ENCODE assay signal across 22 mouse cellular contexts in the genomic region with DNA sequence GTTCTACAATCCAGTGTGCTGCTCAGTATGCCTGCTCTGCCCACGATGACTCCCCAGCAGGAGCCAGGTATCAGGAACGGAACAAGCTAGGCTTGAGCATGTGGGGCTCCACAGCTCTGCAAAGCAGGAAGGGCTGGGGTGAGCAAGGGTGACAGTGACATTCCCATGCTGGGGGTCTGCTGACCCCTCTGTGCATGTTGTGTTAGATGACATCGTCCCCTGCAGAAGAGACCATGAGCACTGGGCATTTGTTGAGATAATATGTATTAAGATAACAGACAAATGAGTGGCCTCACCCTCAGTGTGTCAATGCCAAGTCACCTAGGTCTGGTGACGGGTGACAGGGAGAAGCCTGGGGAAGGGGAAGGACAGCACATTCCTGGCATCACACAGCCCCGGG. TPM values are rescaled to one million over a fixed set of nuclear protein-coding genes. Genes with fewer than 3 reads are reported as not detected.
DNase-seq lines count a peak whose midpoint lies in the region; ATAC-seq and TF ChIP-seq lines count a peak whose summit lies in the region.
"Had no signal": no experiment of that assay in that cellular context is flagged by ENCODE, and none has a peak within 500 bp of the region (broad histone marks: within the 10 kb centered on the region; RNA-seq: fewer than 3 reads in every experiment).

No protein-coding gene starts in this region.

- WGBS in heart, embryonic 11.5 days (ENCODE audit: insufficient replicate concordance): 47% methylated on average over 5 of the region's 5 CpGs
- WGBS in stomach, postnatal 0 days: 66% methylated on average over 5 of the region's 5 CpGs

- peaks cover 49% of the 10 kb centered on the region for H3K4me1 ChIP-seq in heart, embryonic 11.5 days (ENCODE audit: control insufficient read depth, insufficient read depth, low read length)
- H3K4me1 ChIP-seq in stomach, postnatal 0 days (replicated peaks; ENCODE audit: control insufficient read depth, insufficient read depth): no peaks in the 10 kb centered on the region

- H3K9ac ChIP-seq in heart, embryonic 11.5 days (ENCODE audit: low read depth, low read length): 0 out of 2 replicates have a peak overlapping the region, but pooled peaks have one; percentile 28
- no peak overlapping the region for H3K9ac ChIP-seq in stomach, postnatal 0 days (ENCODE audit: low read length)
- H3K9ac ChIP-seq: forebrain, postnatal 0 days; heart, embryonic 15.5 days; hindbrain, embryonic 13.5 days; liver, embryonic 14.5 days; lung, embryonic 14.5 days; neural tube, embryonic 13.5 days had no signal

- H3K4me2 ChIP-seq in heart, embryonic 11.5 days: no peak overlapping the region
- H3K4me2 ChIP-seq in stomach, postnatal 0 days (replicated peaks; ENCODE audit: low read depth): no peak overlapping the region
- H3K4me2 ChIP-seq: heart, embryonic 15.5 days; hindbrain, embryonic 13.5 days; lung, embryonic 14.5 days; neural tube, embryonic 13.5 days had no signal

- H3K9me3 ChIP-seq in heart, embryonic 11.5 days (replicated peaks; ENCODE audit: control insufficient read depth, low read length): no peaks in the 10 kb centered on the region
- no peaks in the 10 kb centered on the region for H3K9me3 ChIP-seq in stomach, postnatal 0 days (ENCODE audit: control insufficient read depth, low read length)
- H3K9me3 ChIP-seq: heart, embryonic 15.5 days; hindbrain, embryonic 13.5 days; midbrain, embryonic 10.5 days; neural tube, embryonic 13.5 days had no signal

- no peak for TF ChIP-seq CTCF in layer of hippocampus, adult 2 months (conservative IDR thresholded peaks at IDR 0.05)
- no peak for TF ChIP-seq CTCF in stomach, postnatal 0 days (IDR thresholded peaks at IDR 0.05; ENCODE audit: low read depth)

- TF ChIP-seq EP300 in stomach, postnatal 0 days (optimal IDR thresholded peaks at IDR 0.05): no peak

- no peak for ATAC-seq in heart, embryonic 11.5 days (replicated peaks; ENCODE audit: insufficient number of reproducible peaks, low FRiP score, low TSS enrichment)
- ATAC-seq in stomach, postnatal 0 days (ENCODE audit: low FRiP score, low TSS enrichment): no peak
- ATAC-seq: forebrain, postnatal 0 days; midbrain, embryonic 16.5 days had no signal

- 0 out of 2 replicates have a peak overlapping the region, but pooled peaks have one; percentile 35 for H3K27ac ChIP-seq in heart, embryonic 11.5 days (ENCODE audit: low read depth, low read length)
- H3K27ac ChIP-seq in layer of hippocampus, adult 2 months: peak overlapping the region; percentile 94
- 0 out of 2 replicates have a peak overlapping the region, but pooled peaks have one; percentile 20 for H3K27ac ChIP-seq in stomach, postnatal 0 days (replicated peaks)
- H3K27ac ChIP-seq: heart, embryonic 15.5 days; liver, embryonic 14.5 days; midbrain, embryonic 10.5 days; neural tube, embryonic 13.5 days had no signal

- no peak overlapping the region for H3K4me3 ChIP-seq in heart, embryonic 11.5 days (ENCODE audit: low read depth, low read length)
- no peak overlapping the region for H3K4me3 ChIP-seq in layer of hippocampus, adult 2 months
- H3K4me3 ChIP-seq in stomach, postnatal 0 days (ENCODE audit: low read depth, low read length): no peak overlapping the region
- H3K4me3 ChIP-seq: heart, embryonic 15.5 days; hindbrain, embryonic 13.5 days; midbrain, embryonic 10.5 days; myocyte; neural tube, embryonic 13.5 days had no signal

- H3K27me3 ChIP-seq in heart, embryonic 11.5 days (ENCODE audit: control insufficient read depth, insufficient read depth, low read length): no peaks in the 10 kb centered on the region
- H3K27me3 ChIP-seq in stomach, postnatal 0 days (ENCODE audit: control insufficient read depth, insufficient read depth, low read length): no peaks in the 10 kb centered on the region
- H3K27me3 ChIP-seq: heart, embryonic 15.5 days; hindbrain, embryonic 13.5 days; neural tube, embryonic 13.5 days had no signal

- H3K36me3 ChIP-seq in heart, embryonic 11.5 days (ENCODE audit: control insufficient read depth, insufficient read depth, low read length): peaks cover 11% of the 10 kb centered on the region
- H3K36me3 ChIP-seq in stomach, postnatal 0 days (ENCODE audit: control insufficient read depth, insufficient read depth, low read length): peaks cover 2% of the 10 kb centered on the region; the same call in 1 of the 2 replicates

- peak; percentile 36 for DNase-seq in cerebellum, adult 9-11 months
- DNase-seq in cerebellum, postnatal 36 days: no peak
- DNase-seq in heart, adult 9 months (ENCODE audit: low spot score in 2 of 2): no peak
- DNase-seq in layer of hippocampus, adult 2 months (ENCODE audit: low spot score in 2 of 2): no peak
- no peak for DNase-seq in layer of hippocampus, adult 9-10 months (ENCODE audit: low spot score)
- DNase-seq in stomach, postnatal 0 days (ENCODE audit: low spot score): no peak
- DNase-seq: adrenal gland, postnatal 25 days; forebrain, postnatal 0 days; kidney, adult 11 months; lung, embryonic 14.5 days; retina, postnatal 1 day; right cerebral cortex, postnatal 25 days; spleen, adult 18-20 months had no signal

RNA-seq across cellular contexts. Expression of gene Sh3gl1, which starts 11.5 kb away (rescaled TPM):
- 89.9 and 90.6 TPM in 2 replicates for polyA plus RNA-seq in heart, embryonic 11.5 days (2014; fragmentation: Nextera tagmentation; extraction: Ambion mirVana)
- 10 to 100 TPM; 63.0 to 69.7 TPM for total RNA-seq in layer of hippocampus, adult 2 months (2021)
- 100 and 101 TPM in 2 replicates for polyA plus RNA-seq in stomach, postnatal 0 days (2015; fragmentation: Nextera tagmentation; extraction: Ambion mirVana)

RNA-seq across cellular contexts. Expression of gene Chaf1a, which starts 15.3 kb away (rescaled TPM):
- 13.4 and 13.5 TPM in 2 replicates for polyA plus RNA-seq in heart, embryonic 11.5 days (2014; fragmentation: Nextera tagmentation; extraction: Ambion mirVana)
- 1 to 10 TPM; 2.7 to 3.3 TPM for total RNA-seq in layer of hippocampus, adult 2 months (2021)
- 4.5 and 5.0 TPM in 2 replicates for polyA plus RNA-seq in stomach, postnatal 0 days (2015; fragmentation: Nextera tagmentation; extraction: Ambion mirVana)

RNA-seq across cellular contexts. Expression of gene Mpnd, which starts 19.4 kb away (rescaled TPM):
- polyA plus RNA-seq in heart, embryonic 11.5 days (2014; fragmentation: Nextera tagmentation; extraction: Ambion mirVana): 67.6 and 68.3 TPM in 2 replicates
- total RNA-seq in layer of hippocampus, adult 2 months (2021): 100 to 1,000 TPM; 101 to 103 TPM
- 28.9 and 34.9 TPM in 2 replicates for polyA plus RNA-seq in stomach, postnatal 0 days (2015; fragmentation: Nextera tagmentation; extraction: Ambion mirVana)

RNA-seq across cellular contexts. Expression of gene Stap2, which starts 19.5 kb away (rescaled TPM):
- polyA plus RNA-seq in heart, embryonic 11.5 days (2014; fragmentation: Nextera tagmentation; extraction: Ambion mirVana): 7.2 and 8.1 TPM in 2 replicates
- 1 to 10 TPM; 2.2 to 2.8 TPM for total RNA-seq in layer of hippocampus, adult 2 months (2021)
- polyA plus RNA-seq in stomach, postnatal 0 days (2015; fragmentation: Nextera tagmentation; extraction: Ambion mirVana): 44.2 and 50.6 TPM in 2 replicates

RNA-seq across cellular contexts. Expression of gene Fsd1, which starts 38.6 kb away (rescaled TPM):
- 5.0 and 5.2 TPM in 2 replicates for polyA plus RNA-seq in heart, embryonic 11.5 days (2014; fragmentation: Nextera tagmentation; extraction: Ambion mirVana)
- total RNA-seq in layer of hippocampus, adult 2 months (2021): 10 to 100 TPM; 67.2 to 69.0 TPM
- polyA plus RNA-seq in stomach, postnatal 0 days (2015; fragmentation: Nextera tagmentation; extraction: Ambion mirVana): 2.7 and 3.5 TPM in 2 replicates
- total RNA-seq: gastrocnemius, postnatal 36 days had no signal

Comparison
In these comparisons a context has a peak if more than half of its experiments do, and no peak if none do; other contexts are left out.
1. H3K27ac ChIP-seq: peak in every context shown above with its lines; median percentile 94 in layer of hippocampus, adult 2 months; 35 in heart, embryonic 11.5 days; 20 in stomach, postnatal 0 days.